Mouse (Mus musculus) stomach, embryonic 16.5 days (tissue): Measurements from ENCODE around the gene Lpar3. TPM values are rescaled to one million over a fixed set of nuclear protein-coding genes. Genes with fewer than 3 reads are reported as not detected.

Experiments
- ATAC-seq: fragments of 200-750 bp; cut with Nextera tagmentation; 2 replicates; pipeline ENCODE4 v1.8.0; 2017; ENCODE audit warnings: moderate number of reproducible peaks, moderate TSS enrichment; ENCODE audit not compliant: insufficient read depth, low FRiP score
- H3K27ac ChIP-seq: fragments of 300-500 bp; sonication (generic); 2 replicates; pipeline ENCODE4 v1.5.1; 2014; ENCODE audit warnings: low read length
- H3K27me3 ChIP-seq: fragments of 300-500 bp; sonication (generic); 2 replicates; pipeline ENCODE4 v1.6.1; 2014; ENCODE audit warnings: low read length, control low read depth, mixed read lengths; ENCODE audit not compliant: control insufficient read depth, insufficient read depth
- H3K36me3 ChIP-seq: fragments of 300-500 bp; sonication (generic); 2 replicates; pipeline ENCODE4 v1.6.1; 2014; ENCODE audit warnings: low read length; ENCODE audit not compliant: control insufficient read depth, insufficient read depth
- H3K4me1 ChIP-seq: fragments of 300-500 bp; sonication (generic); 2 replicates; pipeline ENCODE4 v1.6.1; 2014; ENCODE audit warnings: low read length, control low read depth, mixed read lengths; ENCODE audit not compliant: control insufficient read depth, insufficient read depth
- H3K4me2 ChIP-seq: fragments of 300-500 bp; sonication (generic); 2 replicates; pipeline ENCODE4 v1.6.1; 2014; ENCODE audit warnings: low read depth, low read length, mixed read lengths
- H3K4me3 ChIP-seq: fragments of 300-500 bp; sonication (generic); replicated peaks from 2 replicates; pipeline ENCODE4 v1.5.1; 2014; ENCODE audit warnings: mild to moderate bottlenecking, low read length
- H3K9ac ChIP-seq: fragments of 300-500 bp; sonication (generic); 2 replicates; pipeline ENCODE4 v1.6.1; 2014; ENCODE audit warnings: low read length
- H3K9me3 ChIP-seq: fragments of 300-500 bp; sonication (generic); replicated peaks from 2 replicates; pipeline ENCODE4 v1.6.1; 2016; ENCODE audit warnings: low read length, control low read depth; ENCODE audit not compliant: control insufficient read depth
- WGBS: fragments of 180-500 bp; shearing (Covaris S2); extraction: QIAGEN DNeasy Blood & Tissue Kit; methylation state at CpG from one replicate; pipeline ENCODE4 v1.1.7; 2014; 5-methylcytosine and 5-hydroxymethylcytosine counted together
- polyA plus RNA-seq: library from polyadenylated mRNA; unstranded; fragments of >200 nt; fragmentation: Nextera tagmentation; extraction: Ambion mirVana; gene quantifications from 2 replicates; pipeline ENCODE4 v1.2.1, GENCODE M21; 2015

Lpar3 gene
- polyA plus RNA-seq, 1 experiment from 2014 or later, result 1.3 TPM

GRCm38 (mm10) chr3:146225061-146225761 lies 4.4 kb downstream of the Lpar3 start:
- no peaks in the 10 kb centered on the region for H3K9me3 ChIP-seq
- H3K4me1 ChIP-seq, result no peaks in the 10 kb centered on the region
- H3K27me3 ChIP-seq, result peaks cover 16% of the 10 kb centered on the region
- H3K27ac ChIP-seq, result no peak overlapping the region
- H3K4me2 ChIP-seq, result no peak overlapping the region
- H3K9ac ChIP-seq, result no peak overlapping the region
- ATAC-seq, result no peak
- no peak overlapping the region for H3K4me3 ChIP-seq
- WGBS, result 79% methylated on average over 7 of the region's 7 CpGs
- no peaks in the 10 kb centered on the region for H3K36me3 ChIP-seq

- Histone ChIP-seq H3K4me2 (no peak overlapping the region), H3K4me3 (no peak overlapping the region), H3K27me3 (peaks cover 7% of the 10 kb centered on the region; the same call in 1 of the 2 replicates), H3K9ac (no peak overlapping the region), H3K4me1 (no peaks in the 10 kb centered on the region), H3K9me3 (no peaks in the 10 kb centered on the region), H3K27ac (no peak overlapping the region), H3K36me3 (no peaks in the 10 kb centered on the region)
- WGBS, result 49% methylated on average over 3 of the region's 3 CpGs
- no peak for ATAC-seq
These were observed 6.7 kb downstream of the Lpar3 start for GRCm38 (mm10) chr3:146227427-146227826.

GRCm38 (mm10) chr3:146228559-146229310 lies 8.0 kb downstream of the Lpar3 start:
- H3K4me2 ChIP-seq, result no peak overlapping the region
- no peak overlapping the region for H3K4me3 ChIP-seq
- H3K9ac ChIP-seq, result no peak overlapping the region
- H3K27ac ChIP-seq, result no peak overlapping the region
- no peaks in the 10 kb centered on the region for H3K27me3 ChIP-seq
- no peaks in the 10 kb centered on the region for H3K4me1 ChIP-seq
- no peak for ATAC-seq
- WGBS, result 79% methylated on average over 13 of the region's 13 CpGs
- H3K9me3 ChIP-seq, result no peaks in the 10 kb centered on the region
- H3K36me3 ChIP-seq, result no peaks in the 10 kb centered on the region

- no peak overlapping the region for H3K9ac ChIP-seq
- no peaks in the 10 kb centered on the region for H3K36me3 ChIP-seq
- 50% methylated on average over 7 of the region's 7 CpGs for WGBS
- H3K9me3 ChIP-seq, result no peaks in the 10 kb centered on the region
- no peaks in the 10 kb centered on the region for H3K27me3 ChIP-seq
- no peak overlapping the region for H3K27ac ChIP-seq
- ATAC-seq, result no peak
- no peak overlapping the region for H3K4me2 ChIP-seq
- H3K4me1 ChIP-seq, result no peaks in the 10 kb centered on the region
- no peak overlapping the region for H3K4me3 ChIP-seq
These were observed 11.9 kb downstream of the Lpar3 start for GRCm38 (mm10) chr3:146232708-146233107.

GRCm38 (mm10) chr3:146233741-146234140 lies 13.0 kb downstream of the Lpar3 start:
- Histone ChIP-seq H3K9ac (no peak overlapping the region), H3K36me3 (no peaks in the 10 kb centered on the region), H3K4me2 (no peak overlapping the region), H3K27ac (no peak overlapping the region), H3K4me1 (no peaks in the 10 kb centered on the region), H3K9me3 (no peaks in the 10 kb centered on the region), H3K4me3 (no peak overlapping the region), H3K27me3 (no peaks in the 10 kb centered on the region)
- no peak for ATAC-seq
- WGBS, result 29% methylated on average over 4 of the region's 4 CpGs

GRCm38 (mm10) chr3:146234530-146234929 lies 13.8 kb downstream of the Lpar3 start:
- 38% methylated on average over 10 of the region's 10 CpGs for WGBS
- H3K27ac ChIP-seq, result no peak overlapping the region
- no peak for ATAC-seq

GRCm38 (mm10) chr3:146236280-146236679 lies 15.5 kb downstream of the Lpar3 start:
- Histone ChIP-seq H3K27me3 (no peaks in the 10 kb centered on the region), H3K4me3 (no peak overlapping the region), H3K9ac (no peak overlapping the region), H3K27ac (no peak overlapping the region), H3K36me3 (no peaks in the 10 kb centered on the region), H3K4me1 (no peaks in the 10 kb centered on the region), H3K4me2 (no peak overlapping the region), H3K9me3 (no peaks in the 10 kb centered on the region)
- 49% methylated on average over 8 of the region's 8 CpGs for WGBS
- no peak for ATAC-seq

More at GRCm38 (mm10) chr3:146234530-146234929, 13.8 kb downstream of the Lpar3 start:
- Histone ChIP-seq H3K27me3 (no peaks in the 10 kb centered on the region), H3K36me3 (no peaks in the 10 kb centered on the region), H3K4me1 (no peaks in the 10 kb centered on the region), H3K4me3 (no peak overlapping the region), H3K9ac (no peak overlapping the region), H3K4me2 (no peak overlapping the region), H3K9me3 (no peaks in the 10 kb centered on the region)

GRCm38 (mm10) chr3:146237676-146238075 lies 16.9 kb downstream of the Lpar3 start:
- H3K36me3 ChIP-seq, result no peaks in the 10 kb centered on the region
- no peak overlapping the region for H3K9ac ChIP-seq
- H3K4me1 ChIP-seq, result no peaks in the 10 kb centered on the region
- no peak overlapping the region for H3K4me3 ChIP-seq
- 71% methylated on average over 5 of the region's 5 CpGs for WGBS
- no peak overlapping the region for H3K27ac ChIP-seq
- no peak overlapping the region for H3K4me2 ChIP-seq
- no peak for ATAC-seq
- no peaks in the 10 kb centered on the region for H3K27me3 ChIP-seq
- no peaks in the 10 kb centered on the region for H3K9me3 ChIP-seq

- Histone ChIP-seq H3K9me3 (no peaks in the 10 kb centered on the region), H3K36me3 (no peaks in the 10 kb centered on the region), H3K4me2 (no peak overlapping the region), H3K4me1 (no peaks in the 10 kb centered on the region), H3K27ac (no peak overlapping the region), H3K9ac (no peak overlapping the region), H3K27me3 (no peaks in the 10 kb centered on the region), H3K4me3 (no peak overlapping the region)
- 76% methylated on average over 1 of the region's 1 CpGs for WGBS
- no peak for ATAC-seq
These were observed 23.9 kb downstream of the Lpar3 start for GRCm38 (mm10) chr3:146244630-146245029.
